Mouse (Mus musculus) embryonic stem cell, embryonic (primary cell): Measurements from ENCODE around the gene Erg.

Source experiments
- CTCF ChIA-PET, 4 experiments: fragments of 300-600 bp in 2 of 4; fragments of 350-600 bp in 2 of 4; sonication (Branson Sonifier 250); formaldehyde crosslinking; loops; one replicate each; lab custom pipeline; 2022; ENCODE audit warnings: inconsistent platforms in 2 of 4; lab: Charles Lee
- POLR2A ChIA-PET, 4 experiments: fragments of 300-600 bp in 2 of 4; fragments of 350-600 bp in 2 of 4; sonication (Branson Sonifier 250); formaldehyde crosslinking; loops; one replicate each; lab custom pipeline; 2022; ENCODE audit warnings: antibody characterized with exemption in 4 of 4, inconsistent platforms in 1 of 4; lab: Charles Lee

Erg gene

GRCm38 (mm10) chr16:95434434-95434833 lies 152.0 kb downstream of the Erg start:
- POLR2A ChIA-PET = no interaction called here
- CTCF ChIA-PET = no interaction called here

- POLR2A ChIA-PET = interaction anchor here in 1 of 4 experiments (0.5 kb wide), 1 partner anchor 294 kb away, joined by 5 read pairs; no protein-coding TSS in a partner anchor
- CTCF ChIA-PET = no interaction called here
These were observed 153.8 kb downstream of the Erg start for GRCm38 (mm10) chr16:95432540-95432971.

- CTCF ChIA-PET = interaction anchor here in 1 of 4 experiments (0.7 kb wide), 1 partner anchor 440 kb away, joined by 6 read pairs; no protein-coding TSS in a partner anchor
- POLR2A ChIA-PET = no interaction called here
These were observed 156.5 kb downstream of the Erg start for GRCm38 (mm10) chr16:95429851-95430250.

GRCm38 (mm10) chr16:95428239-95428638 lies 158.2 kb downstream of the Erg start:
- ChIA-PET POLR2A (no interaction called here), CTCF (interaction anchor here in 1 of 4 experiments (0.5 kb wide), 1 partner anchor 87 kb away, joined by 3 read pairs; no protein-coding TSS in a partner anchor)

GRCm38 (mm10) chr16:95427512-95427911 lies 158.9 kb downstream of the Erg start:
- CTCF ChIA-PET = no interaction called here
- POLR2A ChIA-PET = interaction anchor here in 1 of 4 experiments (0.6 kb wide), 1 partner anchor 393 kb away, joined by 3 read pairs; no protein-coding TSS in a partner anchor

- ChIA-PET CTCF (no interaction called here), POLR2A (no interaction called here)
These were observed 163.7 kb downstream of the Erg start for GRCm38 (mm10) chr16:95422658-95423073.

- POLR2A ChIA-PET = no interaction called here
- CTCF ChIA-PET = interaction anchor here in 1 of 4 experiments (0.5 kb wide), 1 partner anchor 15 kb away, joined by 3 read pairs; no protein-coding TSS in a partner anchor
These were observed 165.0 kb downstream of the Erg start for GRCm38 (mm10) chr16:95421235-95421886.

GRCm38 (mm10) chr16:95415921-95416320 lies 170.5 kb downstream of the Erg start:
- ChIA-PET CTCF (no interaction called here), POLR2A (no interaction called here)

- POLR2A ChIA-PET = no interaction called here
- CTCF ChIA-PET = no interaction called here
These were observed 171.0 kb downstream of the Erg start for GRCm38 (mm10) chr16:95415372-95415771.

- POLR2A ChIA-PET = no interaction called here
- CTCF ChIA-PET = no interaction called here
These were observed 172.9 kb downstream of the Erg start for GRCm38 (mm10) chr16:95413401-95413959.

- ChIA-PET CTCF (no interaction called here), POLR2A (no interaction called here)
These were observed 178.3 kb downstream of the Erg start for GRCm38 (mm10) chr16:95408096-95408495.

GRCm38 (mm10) chr16:95405496-95405895 lies 180.9 kb downstream of the Erg start:
- ChIA-PET CTCF (no interaction called here), POLR2A (no interaction called here)

GRCm38 (mm10) chr16:95403453-95403852 lies 182.9 kb downstream of the Erg start:
- CTCF ChIA-PET = no interaction called here

GRCm38 (mm10) chr16:95401869-95402268 lies 184.5 kb downstream of the Erg start:
- POLR2A ChIA-PET = no interaction called here

More at GRCm38 (mm10) chr16:95403453-95403852, 182.9 kb downstream of the Erg start:
- POLR2A ChIA-PET = interaction anchor here in 1 of 4 experiments (0.6 kb wide), 1 partner anchor 1359 kb away, joined by 5 read pairs; no protein-coding TSS in a partner anchor

GRCm38 (mm10) chr16:95398761-95399343 lies 187.5 kb downstream of the Erg start:
- POLR2A ChIA-PET = no interaction called here
- CTCF ChIA-PET = interaction anchor here in 1 of 4 experiments (0.7 kb wide), 1 partner anchor 34 kb away, joined by 3 read pairs; no protein-coding TSS in a partner anchor

More at GRCm38 (mm10) chr16:95401869-95402268, 184.5 kb downstream of the Erg start:
- CTCF ChIA-PET = interaction anchor here in 1 of 4 experiments (1.1 kb wide), 1 partner anchor 60 kb away, joined by 4 read pairs; no protein-coding TSS in a partner anchor

GRCm38 (mm10) chr16:95390787-95391186 lies 195.6 kb downstream of the Erg start:
- ChIA-PET CTCF (no interaction called here), POLR2A (interaction anchor here in 1 of 4 experiments (0.6 kb wide), 1 partner anchor 10 kb away, joined by 3 read pairs; no protein-coding TSS in a partner anchor)

- ChIA-PET POLR2A (no interaction called here), CTCF (no interaction called here)
These were observed 197.4 kb downstream of the Erg start for GRCm38 (mm10) chr16:95388811-95389529.

- POLR2A ChIA-PET = interaction anchor here in 1 of 4 experiments (0.6 kb wide), 1 partner anchor 254 kb away, joined by 4 read pairs; no protein-coding TSS in a partner anchor
- CTCF ChIA-PET = interaction anchor here in 1 of 4 experiments (1.3 kb wide), 1 partner anchor 47 kb away, joined by 4 read pairs; no protein-coding TSS in a partner anchor
These were observed 198.1 kb downstream of the Erg start for GRCm38 (mm10) chr16:95388292-95388691.

GRCm38 (mm10) chr16:95387008-95387407 lies 199.4 kb downstream of the Erg start:
- CTCF ChIA-PET = interaction anchor here in 1 of 4 experiments (0.6 to 1.3 kb wide), 2 partner anchors 8 to 45 kb away, joined by 4 to 7 read pairs; no protein-coding TSS in a partner anchor
- POLR2A ChIA-PET = interaction anchor here in 1 of 4 experiments (0.7 kb wide), 1 partner anchor 109 kb away, joined by 3 read pairs; no protein-coding TSS in a partner anchor
